Mouse (Mus musculus) MEL (cell line): Measurements from ENCODE around the gene Acadm.

ENCODE experiments used
- CTCF ChIP-seq, 3 experiments: IDR thresholded peaks in 2 of 3; conservative IDR thresholded peaks in 1 of 3; 2 replicates each; pipeline ENCODE4 v1.5.1; 2011 to 2012; ENCODE audit warnings: low read length in 3 of 3, low read depth in 2 of 3, mild to moderate bottlenecking in 2 of 3, improper control_type of control experiment in 1 of 3, inconsistent platforms in 1 of 3, mixed read lengths in 1 of 3, moderate library complexity in 1 of 3; ENCODE audit not compliant: control insufficient read depth in 1 of 3, insufficient read depth in 1 of 3, poor library complexity in 1 of 3, severe bottlenecking in 1 of 3
- ELF1 ChIP-seq: IDR thresholded peaks from 2 replicates; pipeline ENCODE4 v1.6.1; 2014; ENCODE audit warnings: low read depth, mild to moderate bottlenecking, inconsistent platforms, low read length, improper control_type of control experiment, moderate library complexity
- EP300 ChIP-seq, 2 experiments: IDR thresholded peaks; 2 replicates each; pipeline ENCODE4 v1.6.1; 2011; ENCODE audit warnings: improper control_type of control experiment in 2 of 2, low read length in 2 of 2, low read depth in 1 of 2, mild to moderate bottlenecking in 1 of 2
- JUND ChIP-seq: IDR thresholded peaks from 2 replicates; pipeline ENCODE4 v1.6.1; 2011; ENCODE audit warnings: low read depth, mild to moderate bottlenecking, improper control_type of control experiment, low read length
- MAX ChIP-seq: IDR thresholded peaks from 2 replicates; pipeline ENCODE4 v1.6.1; 2011; ENCODE audit warnings: low read length, improper control_type of control experiment
- MYC ChIP-seq: IDR thresholded peaks from 2 replicates; pipeline ENCODE4 v1.6.1; 2011; ENCODE audit warnings: low read depth, mild to moderate bottlenecking, low read length, improper control_type of control experiment, moderate library complexity
- POLR2A ChIP-seq, 2 experiments: IDR thresholded peaks; 2 replicates each; pipeline ENCODE4 v1.6.1; 2011 to 2012; ENCODE audit warnings: low read length in 2 of 2, mild to moderate bottlenecking in 2 of 2, control low read depth in 1 of 2, improper control_type of control experiment in 1 of 2, low read depth in 1 of 2, moderate library complexity in 1 of 2; ENCODE audit not compliant: control insufficient read depth in 1 of 2, insufficient read depth in 1 of 2, poor library complexity in 1 of 2
- SMC3 ChIP-seq: IDR thresholded peaks from 2 replicates; pipeline ENCODE4 v1.6.1; 2011; ENCODE audit warnings: low read depth, low read length, improper control_type of control experiment
- TAL1 ChIP-seq: IDR thresholded peaks from 2 replicates; pipeline ENCODE4 v1.6.1; 2012; ENCODE audit warnings: mild to moderate bottlenecking, inconsistent platforms, low read length, moderate library complexity, mixed read lengths
- TCF12 ChIP-seq: IDR thresholded peaks from 2 replicates; pipeline ENCODE4 v1.6.1; 2014; ENCODE audit warnings: low read depth, mild to moderate bottlenecking, inconsistent platforms, low read length, improper control_type of control experiment, moderate library complexity
- USF1 ChIP-seq: IDR thresholded peaks from 2 replicates; pipeline ENCODE4 v1.6.1; 2014; ENCODE audit warnings: low read depth, mild to moderate bottlenecking, inconsistent platforms, low read length, improper control_type of control experiment, moderate library complexity
- USF2 ChIP-seq, 2 experiments: IDR thresholded peaks; 2 replicates each; pipeline ENCODE4 v1.6.1; 2011 to 2012; ENCODE audit warnings: improper control_type of control experiment in 2 of 2, low read length in 2 of 2, borderline replicate concordance in 1 of 2, inconsistent platforms in 1 of 2, low read depth in 1 of 2, mild to moderate bottlenecking in 1 of 2; ENCODE audit not compliant: insufficient read depth in 1 of 2

- TF ChIP-seq MAX: no peak
- TF ChIP-seq MYC: no peak
- no peak for TF ChIP-seq TAL1
- no peak for TF ChIP-seq CTCF (IDR thresholded peaks at IDR 0.05 in 2 of 3, conservative IDR thresholded peaks at IDR 0.05 in 1 of 3; ENCODE audit: control insufficient read depth in 1 of 3, insufficient read depth in 1 of 3, low read depth in 2 of 3, low read length in 3 of 3, poor library complexity in 1 of 3, severe bottlenecking in 1 of 3)
- TF ChIP-seq POLR2A (IDR thresholded peaks at IDR 0.05; ENCODE audit: control insufficient read depth in 1 of 2, insufficient read depth in 1 of 2, low read depth in 1 of 2, low read length in 2 of 2, poor library complexity in 1 of 2): no peak
- TF ChIP-seq ELF1: no peak
- no peak for TF ChIP-seq EP300 (IDR thresholded peaks at IDR 0.05; ENCODE audit: low read depth in 1 of 2, low read length in 2 of 2)
- no peak for TF ChIP-seq USF2 (IDR thresholded peaks at IDR 0.05; ENCODE audit: borderline replicate concordance in 1 of 2, insufficient read depth in 1 of 2, low read depth in 1 of 2, low read length in 2 of 2)
- TF ChIP-seq TCF12: no peak
- TF ChIP-seq USF1: no peak
- no peak for TF ChIP-seq JUND
- TF ChIP-seq SMC3: no peak
These were observed 16.5 kb upstream of the Acadm start for GRCm38 (mm10) chr3:153960884-153961283.
